Mouse (Mus musculus) embryo, embryonic 11 days (tissue): ENCODE measurements at regions not wholly inside any gene's neighbourhood (a gene's known extent, or its start where the extent isn't known, plus 50 kb on each side); places are given as distances from the start of the nearest gene placed in this dataset.

Experiments
- DNase-seq: peaks from one replicate; pipeline ENCODE4 v3.0.0-alpha.2; 2015

GRCm38 (mm10) chr14:107952076-107952475, 961.9 kb downstream of the Slitrk1 start:
- no peak for DNase-seq

DNA sequence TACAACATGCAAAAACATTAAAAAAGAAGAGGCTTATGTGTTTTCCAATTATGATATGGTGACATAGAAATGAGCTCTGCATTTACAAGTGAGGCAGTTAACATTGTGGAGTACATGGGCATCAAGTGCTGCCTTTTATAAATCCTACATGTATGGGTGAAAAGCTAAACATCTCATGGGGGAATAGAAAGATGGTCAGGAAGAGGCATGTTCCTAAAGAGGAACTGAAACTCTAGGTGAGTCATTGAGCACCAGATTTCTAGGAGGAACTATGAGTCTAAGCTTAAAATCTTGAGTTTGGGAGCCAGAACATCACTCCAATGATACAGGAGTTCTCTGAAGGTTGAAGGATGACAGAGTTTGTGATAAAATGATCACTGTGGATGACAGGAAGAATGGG, 1010.2 kb downstream of the Slitrk1 start:
- no peak for DNase-seq

- no peak for DNase-seq
Measured at GRCm38 (mm10) chr14:107901823-107902222, 1012.1 kb downstream of the Slitrk1 start.

DNA sequence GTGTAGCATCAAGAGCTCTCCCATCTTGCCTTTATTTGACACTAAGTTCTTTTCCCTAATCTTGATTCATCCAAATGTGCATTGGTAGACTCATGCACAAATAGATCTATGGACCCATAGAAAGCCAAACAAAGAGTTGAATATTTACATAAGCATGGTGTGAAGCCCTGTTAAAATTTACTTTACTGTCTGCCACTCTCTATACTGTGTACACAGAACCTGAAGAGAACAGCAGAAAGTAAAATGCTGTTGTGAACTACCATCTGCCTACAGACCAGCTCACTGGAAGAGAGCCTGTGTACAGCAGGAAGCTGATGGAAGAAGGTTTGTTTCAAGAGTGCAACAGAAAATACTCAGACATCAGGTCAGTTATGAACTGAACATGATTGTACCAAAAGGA, 1053.1 kb downstream of the Slitrk1 start:
- no peak for DNase-seq

- DNase-seq: no peak
Measured at GRCm38 (mm10) chr14:107849688-107850087, 1064.3 kb downstream of the Slitrk1 start.

DNA sequence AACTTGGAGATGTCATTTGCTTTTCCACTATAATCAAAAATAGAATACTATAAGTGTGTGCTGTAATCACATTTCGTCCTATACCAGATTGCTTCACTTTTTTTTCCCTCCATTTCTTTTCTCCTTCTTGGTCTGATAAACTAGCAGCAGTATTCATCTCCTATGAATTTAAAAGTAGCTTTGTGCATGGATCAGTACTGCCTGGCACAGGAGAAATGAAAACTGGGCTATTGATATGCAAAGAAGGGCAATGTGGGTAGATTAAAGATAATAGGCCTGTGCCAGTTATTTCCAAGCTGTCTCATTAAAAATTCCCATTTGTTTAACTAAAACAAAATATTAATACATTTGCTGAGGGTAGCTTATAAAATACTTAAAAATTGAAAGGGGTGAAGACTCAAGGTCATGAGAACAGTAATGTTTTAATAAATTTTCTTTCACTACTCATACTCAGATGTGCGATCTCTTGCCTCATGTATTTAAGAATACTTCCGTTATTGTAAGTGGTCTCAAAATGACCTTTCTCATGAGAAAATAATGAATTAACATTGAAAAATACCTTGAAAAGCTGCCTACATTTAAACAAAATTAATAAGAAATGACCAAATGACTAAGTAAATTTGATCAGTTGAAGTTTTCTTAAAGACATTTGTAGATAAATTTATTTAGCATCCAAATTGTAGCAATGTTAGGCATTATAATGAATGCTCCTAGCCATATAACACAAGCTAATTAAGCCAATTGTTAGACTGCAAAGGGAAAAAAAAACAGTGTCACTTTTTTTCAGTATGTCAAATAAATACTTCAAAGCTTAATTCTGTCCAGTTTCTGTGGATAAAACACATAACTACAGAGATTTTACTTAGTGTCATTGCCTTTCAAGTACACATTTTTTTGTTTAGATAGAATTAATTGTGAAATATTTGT, 1068.4 kb downstream of the Slitrk1 start:
- DNase-seq: no peak

GRCm38 (mm10) chr14:107844533-107844932, 1069.4 kb downstream of the Slitrk1 start:
- no peak for DNase-seq

DNA sequence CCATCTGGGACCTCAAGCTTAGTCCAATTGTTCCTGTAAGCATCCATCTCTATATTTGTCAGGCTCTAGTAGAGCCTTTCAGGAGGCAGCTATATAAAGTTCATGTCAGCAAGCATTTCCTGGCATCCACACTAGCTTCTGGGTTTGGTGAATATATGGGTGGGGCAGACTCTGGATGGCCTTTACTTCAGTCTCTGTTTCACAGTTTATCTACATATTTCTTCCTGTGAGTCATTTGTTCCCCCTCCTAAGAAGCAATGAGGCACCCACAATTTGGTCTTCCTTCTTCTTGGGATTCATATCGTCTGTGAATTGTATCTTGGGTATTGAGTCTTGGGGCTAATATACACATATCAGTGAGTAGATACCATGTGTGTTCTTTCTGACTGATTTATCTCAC, 1081.0 kb downstream of the Slitrk1 start:
- no peak for DNase-seq

DNA sequence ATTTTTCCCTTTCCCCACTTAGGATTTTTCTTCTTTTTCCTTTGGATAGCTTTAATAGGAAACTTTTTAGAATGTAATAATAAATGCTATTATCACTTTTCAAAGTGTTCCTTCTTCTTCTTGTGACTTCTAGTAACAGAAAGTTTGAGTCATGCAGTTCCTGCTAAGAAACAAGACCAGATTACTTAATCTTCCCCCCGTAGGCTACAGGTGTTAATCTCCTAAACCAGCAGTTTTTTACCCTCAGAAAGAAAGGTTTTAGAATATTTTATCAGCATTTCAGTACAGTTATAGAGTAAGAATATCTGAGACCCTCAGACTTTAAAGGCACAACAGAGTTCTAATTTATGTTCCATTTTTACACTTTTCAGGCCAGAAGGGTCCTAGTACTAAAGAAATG, 1128.7 kb downstream of the Slitrk1 start:
- no peak for DNase-seq
